Mouse (Mus musculus) embryonic stem cell, embryonic (primary cell): Measurements from ENCODE around the gene Gm6793.

Experiments used
- CTCF ChIA-PET, 4 experiments: fragments of 300-600 bp in 2 of 4; fragments of 350-600 bp in 2 of 4; sonication (Branson Sonifier 250); formaldehyde crosslinking; loops; one replicate each; lab custom pipeline; 2022; ENCODE audit warnings: inconsistent platforms in 2 of 4; lab: Charles Lee
- POLR2A ChIA-PET, 4 experiments: fragments of 300-600 bp in 2 of 4; fragments of 350-600 bp in 2 of 4; sonication (Branson Sonifier 250); formaldehyde crosslinking; loops; one replicate each; lab custom pipeline; 2022; ENCODE audit warnings: antibody characterized with exemption in 4 of 4, inconsistent platforms in 1 of 4; lab: Charles Lee

Gm6793 gene

GRCm38 (mm10) chr8:112014936-112015335, at the start of gene Gm6793:
Gene Gm6793, minus strand, starts transcription at chr8:112015036.
- POLR2A ChIA-PET, result no interaction called here
- CTCF ChIA-PET, result no interaction called here

- POLR2A ChIA-PET, result no interaction called here
- CTCF ChIA-PET, result interaction anchor here in 3 of 4 experiments (0.6 to 1.5 kb wide), 3 partner anchors 11 to 276 kb away, joined by 3 to 4 read pairs (median 4); no protein-coding TSS in a partner anchor
These were observed 46.5 kb upstream of the Gm6793 start for GRCm38 (mm10) chr8:112061372-112061771.

- ChIA-PET POLR2A (no interaction called here), CTCF (interaction anchor here in 1 of 4 experiments (0.5 kb wide), 1 partner anchor 95 kb away, joined by 9 read pairs; no protein-coding TSS in a partner anchor)
These were observed 39.6 kb upstream of the Gm6793 start for GRCm38 (mm10) chr8:112054456-112054855.

DNA sequence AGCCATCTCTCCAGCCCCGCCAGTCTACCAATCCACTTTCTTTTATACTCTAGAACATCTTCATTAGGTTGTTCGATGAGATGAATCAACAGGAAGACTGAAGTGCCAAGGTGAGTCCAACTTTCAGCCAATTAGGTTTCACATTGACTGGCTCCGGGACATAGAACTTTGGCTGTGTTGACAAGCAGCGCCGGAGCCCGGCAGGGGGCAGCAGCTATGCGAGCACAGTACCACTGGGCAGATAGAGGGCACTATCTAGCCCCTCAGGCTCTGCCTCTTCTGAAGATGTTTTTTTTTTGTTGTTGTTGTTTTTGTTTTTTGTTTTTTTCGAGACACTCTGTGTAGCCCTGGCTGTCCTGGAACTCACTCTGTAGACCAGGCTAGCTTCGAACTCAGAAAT, 36.7 kb upstream of the Gm6793 start:
- ChIA-PET CTCF (interaction anchor here (0.6 to 1.9 kb wide), 8 partner anchors 17 to 198 kb away, joined by 3 to 4 read pairs (median 3); no protein-coding TSS in a partner anchor), POLR2A (interaction anchor here in 1 of 4 experiments (0.7 kb wide), 1 partner anchor 303 kb away, joined by 3 read pairs; no protein-coding TSS in a partner anchor)

GRCm38 (mm10) chr8:112049984-112050383, 35.1 kb upstream of the Gm6793 start:
- ChIA-PET CTCF (interaction anchor here in 3 of 4 experiments (0.6 to 1.9 kb wide), 5 partner anchors 14 to 295 kb away, joined by 3 to 5 read pairs (median 3); no protein-coding TSS in a partner anchor), POLR2A (interaction anchor here in 1 of 4 experiments (1.0 kb wide), 1 partner anchor 25 kb away, joined by 3 read pairs; no protein-coding TSS in a partner anchor)

GRCm38 (mm10) chr8:112048293-112048692, 33.5 kb upstream of the Gm6793 start:
- ChIA-PET CTCF (interaction anchor here in 1 of 4 experiments (0.6 kb wide), 1 partner anchor 904 kb away, joined by 4 read pairs; no protein-coding TSS in a partner anchor), POLR2A (no interaction called here)

- POLR2A ChIA-PET, result interaction anchor here in 3 of 4 experiments (0.6 to 1.2 kb wide), 3 partner anchors 14 to 1432 kb away, joined by 3 to 4 read pairs (median 3); no protein-coding TSS in a partner anchor
- CTCF ChIA-PET, result interaction anchor here (0.6 to 2.9 kb wide), 43 partner anchors 8 to 1535 kb away, joined by 3 to 12 read pairs (median 3); partner anchors contain the start of genes Gabarapl2 (in 2 of the 4) and Tmem231 (in 1 of the 4)
These were observed 31.1 kb upstream of the Gm6793 start for GRCm38 (mm10) chr8:112045896-112046295.

DNA sequence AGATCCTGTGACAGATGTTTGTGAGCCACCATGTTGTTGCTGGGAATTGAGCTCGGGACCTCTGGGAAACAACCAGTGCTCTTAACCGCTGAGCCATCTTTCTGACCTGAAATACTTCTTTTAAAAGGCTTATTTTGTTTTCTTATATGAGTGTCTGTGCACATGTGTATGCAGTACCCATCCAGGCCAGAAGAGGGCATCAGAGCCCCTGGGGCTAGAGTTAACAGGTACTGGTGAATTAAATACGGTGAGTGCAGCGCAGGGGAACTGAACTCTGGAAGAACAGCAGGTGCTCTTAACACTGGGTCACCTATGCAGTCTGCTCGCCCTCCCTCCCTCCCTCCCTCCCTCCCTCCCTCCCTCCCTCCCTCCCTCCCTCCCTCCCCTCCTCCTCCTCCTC, 30.3 kb upstream of the Gm6793 start:
- POLR2A ChIA-PET, result interaction anchor here in 2 of 4 experiments (0.6 to 1.2 kb wide), 4 partner anchors 12 to 257 kb away, joined by 3 to 5 read pairs (median 4); no protein-coding TSS in a partner anchor

DNA sequence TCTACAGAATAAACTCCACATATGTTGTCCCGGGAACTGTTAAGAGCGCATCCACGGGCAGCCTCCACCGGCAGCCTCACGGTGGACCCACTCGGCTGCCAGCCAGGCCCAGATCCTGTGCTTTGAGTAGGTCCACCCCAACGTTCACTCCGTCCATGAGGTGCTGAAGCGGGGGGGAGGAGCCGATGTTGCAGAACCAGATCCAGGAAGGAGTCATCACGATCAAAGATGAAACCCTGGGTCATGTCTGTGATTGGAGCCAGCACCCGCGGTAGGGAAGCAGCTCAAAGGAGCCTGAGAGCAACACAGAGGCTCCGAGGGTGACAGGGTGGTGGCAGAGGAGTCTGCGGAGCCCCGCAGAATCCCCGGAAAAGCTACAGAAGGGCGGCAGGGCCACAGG, 22.7 kb upstream of the Gm6793 start:
- POLR2A ChIA-PET, result interaction anchor here in 2 of 4 experiments (0.6 to 1.8 kb wide), 5 partner anchors 24 to 428 kb away, joined by 3 to 8 read pairs (median 5); no protein-coding TSS in a partner anchor
- CTCF ChIA-PET, result interaction anchor here (0.6 to 2.0 kb wide), 8 partner anchors 8 to 268 kb away, joined by 3 to 7 read pairs (median 5); no protein-coding TSS in a partner anchor

More for the DNA sequence above, 30.3 kb upstream of the Gm6793 start:
- CTCF ChIA-PET, result interaction anchor here (0.6 to 2.9 kb wide), 32 partner anchors 8 to 1536 kb away, joined by 3 to 12 read pairs (median 3); partner anchors contain the start of genes Gabarapl2 (in 1 of the 4) and Tmem231 (in 1 of the 4)

DNA sequence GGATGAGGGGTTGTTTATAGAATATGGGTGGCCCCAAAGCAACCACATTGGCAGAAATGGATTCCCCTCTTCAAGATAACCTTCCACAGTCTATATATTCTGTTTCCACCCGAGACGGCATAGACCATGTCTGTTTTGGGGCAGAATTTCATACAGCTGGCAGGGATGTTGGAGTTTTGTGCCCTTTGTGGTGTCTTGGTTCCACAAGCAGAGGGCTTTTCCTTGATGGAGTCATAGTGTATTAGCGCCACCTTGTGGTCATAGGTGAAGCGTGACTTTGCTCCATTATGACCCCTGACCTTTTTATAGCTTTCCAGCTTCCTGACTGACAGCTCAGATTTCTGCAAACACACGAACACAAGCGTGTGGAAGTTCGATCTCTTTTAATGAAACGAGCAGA, 19.8 kb upstream of the Gm6793 start:
- ChIA-PET CTCF (interaction anchor here (0.5 to 1.8 kb wide), 34 partner anchors 9 to 373 kb away, joined by 3 to 14 read pairs (median 4); no protein-coding TSS in a partner anchor), POLR2A (interaction anchor here in 3 of 4 experiments (0.6 to 2.7 kb wide), 5 partner anchors 29 to 142 kb away, joined by 3 to 16 read pairs (median 3); partner anchors contain the start of genes Adat1 (in 1 of the 3) and Gabarapl2 (in 1 of the 3))

DNA sequence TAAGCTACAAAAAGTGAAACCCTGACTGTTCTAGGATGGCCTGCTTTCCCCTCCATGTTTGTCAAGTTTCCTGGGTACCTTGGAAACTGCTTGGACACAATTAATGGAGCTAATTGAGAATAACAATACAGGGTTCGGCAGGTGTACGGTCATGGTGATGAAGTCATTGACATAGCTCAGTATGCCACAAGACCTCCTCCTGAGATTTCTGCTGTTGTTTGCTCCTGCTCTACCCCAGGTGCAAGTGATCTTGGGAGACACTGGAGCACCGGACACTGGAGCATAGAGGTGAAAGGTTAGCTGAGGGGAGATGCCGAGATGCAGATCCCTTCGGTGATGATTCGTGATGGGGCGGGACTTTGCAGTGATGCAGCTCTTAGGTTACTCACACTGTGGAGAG, 18.2 kb upstream of the Gm6793 start:
- ChIA-PET CTCF (interaction anchor here (0.6 to 1.8 kb wide), 23 partner anchors 12 to 1200 kb away, joined by 3 to 20 read pairs (median 4); partner anchors contain the start of genes Ctrb1 (in 1 of the 4) and Gabarapl2 (in 1 of the 4)), POLR2A (interaction anchor here (0.6 to 2.7 kb wide), 47 partner anchors 10 to 684 kb away, joined by 3 to 16 read pairs (median 4); partner anchors contain the start of genes Gabarapl2 (in 3 of the 4), Adat1 (in 2 of the 4), Tmem231 (in 2 of the 4) and Cfdp1 (in 1 of the 4))

DNA sequence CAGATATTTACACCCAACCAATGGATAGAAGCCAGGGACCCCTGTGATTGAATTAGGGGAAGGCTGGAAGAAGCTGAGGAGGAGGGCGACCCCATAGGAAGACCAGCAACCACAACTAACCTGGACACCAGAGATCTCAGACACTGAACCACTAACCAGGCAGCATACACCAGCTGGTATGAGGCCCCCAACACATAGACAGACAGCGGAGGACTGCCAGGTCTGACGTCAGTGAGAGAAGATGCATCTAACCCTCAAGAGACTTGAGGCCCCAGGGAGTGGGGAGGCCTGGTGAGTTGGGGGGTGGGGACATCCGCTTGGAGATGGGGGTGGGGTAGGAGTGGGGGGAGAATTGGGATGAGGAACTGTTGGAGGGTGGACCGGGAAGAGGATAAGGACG, 15.8 kb upstream of the Gm6793 start:
- CTCF ChIA-PET, result interaction anchor here in 2 of 4 experiments (0.5 to 0.6 kb wide), 2 partner anchors 261 to 382 kb away, joined by 3 read pairs; no protein-coding TSS in a partner anchor
- POLR2A ChIA-PET, result interaction anchor here in 1 of 4 experiments (1.6 kb wide), 1 partner anchor 91 kb away, joined by 4 read pairs; no protein-coding TSS in a partner anchor

- ChIA-PET POLR2A (interaction anchor here in 1 of 4 experiments (0.7 kb wide), 1 partner anchor 38 kb away, joined by 4 read pairs; no protein-coding TSS in a partner anchor), CTCF (no interaction called here)
These were observed 14.6 kb upstream of the Gm6793 start for GRCm38 (mm10) chr8:112029455-112029854.

GRCm38 (mm10) chr8:112011816-112012242, 3.0 kb downstream of the Gm6793 start:
- ChIA-PET POLR2A (interaction anchor here (0.5 to 1.6 kb wide), 20 partner anchors 11 to 331 kb away, joined by 3 to 13 read pairs (median 3); partner anchors contain the start of genes Gabarapl2 (in 2 of the 4) and Adat1 (in 1 of the 4)), CTCF (interaction anchor here (0.6 to 1.0 kb wide), 7 partner anchors 12 to 331 kb away, joined by 3 to 5 read pairs (median 3); no protein-coding TSS in a partner anchor)

DNA sequence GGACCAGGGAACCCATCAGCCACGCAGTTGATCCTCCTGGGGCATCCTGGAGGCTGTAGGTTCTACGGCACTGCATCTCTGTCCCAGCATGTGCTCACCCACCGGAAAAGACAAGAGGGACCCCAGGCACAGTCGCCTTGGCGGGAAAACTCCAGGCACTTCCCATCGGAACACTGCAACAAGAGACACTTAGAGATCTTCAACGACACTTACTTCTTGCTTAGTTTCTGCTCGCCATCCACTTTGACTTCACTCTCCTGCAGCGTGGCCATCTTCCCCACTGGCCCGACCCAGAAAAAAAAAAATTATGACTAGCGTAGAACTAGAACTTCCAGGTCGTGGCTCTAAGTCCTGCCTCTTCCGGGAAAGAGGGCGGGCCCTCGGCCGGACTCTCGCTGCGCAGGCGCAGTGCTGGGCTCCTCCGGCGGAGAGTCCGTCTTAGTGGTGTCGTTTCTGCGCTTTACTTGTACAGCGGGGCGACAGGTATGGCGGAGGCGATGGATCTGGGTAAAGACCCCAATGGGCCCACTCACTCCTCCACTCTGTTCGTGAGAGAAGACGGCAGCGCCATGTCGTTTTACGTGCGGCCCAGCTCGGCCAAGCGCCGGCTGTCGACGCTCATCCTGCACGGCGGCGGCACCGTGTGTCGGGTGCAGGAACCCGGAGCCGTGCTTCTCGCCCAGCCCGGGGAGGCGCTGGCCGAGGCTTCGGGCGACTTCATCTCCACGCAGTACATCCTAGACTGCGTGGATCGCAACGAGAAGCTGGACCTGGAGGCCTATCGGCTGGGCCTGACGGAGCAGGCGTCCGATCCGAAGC, 3.6 kb downstream of the Gm6793 start, which contains the start of the genes Kars and Terf2ip:
TSS of gene Kars (minus strand) at position 327 of the 819 bp plus-strand sequence.
TSS of gene Terf2ip (plus strand) at position 402 of the 819 bp plus-strand sequence.
- CTCF ChIA-PET, result interaction anchor here in 2 of 4 experiments (0.7 to 1.0 kb wide), 3 partner anchors 34 to 330 kb away, joined by 3 to 5 read pairs (median 3); no protein-coding TSS in a partner anchor
- POLR2A ChIA-PET, result interaction anchor here (0.5 to 1.6 kb wide), 17 partner anchors 10 to 1503 kb away, joined by 3 to 13 read pairs (median 3); partner anchors contain the start of genes Gabarapl2 (in 2 of the 4) and Adat1 (in 1 of the 4)

GRCm38 (mm10) chr8:112009558-112009957, 5.3 kb downstream of the Gm6793 start:
- ChIA-PET CTCF (no interaction called here), POLR2A (interaction anchor here in 2 of 4 experiments (0.6 to 2.7 kb wide), 4 partner anchors 13 to 264 kb away, joined by 3 to 11 read pairs (median 4); partner anchors contain the start of gene Gabarapl2 (in 1 of the 2))

DNA sequence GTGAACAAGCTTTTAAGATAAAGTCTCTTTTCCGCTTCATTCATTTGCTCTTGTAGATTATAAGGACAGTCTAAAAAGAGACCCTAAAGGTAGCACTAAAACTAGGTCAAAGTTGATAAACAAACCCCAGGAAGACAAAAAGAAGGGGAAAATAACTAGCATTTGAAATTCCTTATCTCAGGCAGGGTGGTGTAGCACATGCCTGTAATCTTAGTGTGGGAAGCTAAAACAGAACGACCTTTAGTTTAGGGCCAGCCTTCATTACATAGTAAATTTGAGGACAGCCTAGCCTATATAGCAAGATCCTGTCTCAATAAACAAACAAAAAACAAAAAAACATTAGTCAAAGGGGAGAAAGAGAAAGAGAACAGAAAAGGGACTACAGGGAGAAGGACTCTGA, 7.2 kb downstream of the Gm6793 start:
- ChIA-PET CTCF (no interaction called here), POLR2A (interaction anchor here in 2 of 4 experiments (0.6 to 6.3 kb wide), 4 partner anchors 11 to 151 kb away, joined by 3 to 28 read pairs (median 7); partner anchors contain the start of gene Adat1 (in 1 of the 2))
